Mouse (Mus musculus): Measurements from ENCODE around the gene Cdkn1b. TPM values are rescaled to one million over a fixed set of nuclear protein-coding genes. Genes with fewer than 3 reads are reported as not detected.

Gene Cdkn1b
- polyA plus RNA-seq, 1 experiment from 2014 or later = 28.0 TPM

DNA sequence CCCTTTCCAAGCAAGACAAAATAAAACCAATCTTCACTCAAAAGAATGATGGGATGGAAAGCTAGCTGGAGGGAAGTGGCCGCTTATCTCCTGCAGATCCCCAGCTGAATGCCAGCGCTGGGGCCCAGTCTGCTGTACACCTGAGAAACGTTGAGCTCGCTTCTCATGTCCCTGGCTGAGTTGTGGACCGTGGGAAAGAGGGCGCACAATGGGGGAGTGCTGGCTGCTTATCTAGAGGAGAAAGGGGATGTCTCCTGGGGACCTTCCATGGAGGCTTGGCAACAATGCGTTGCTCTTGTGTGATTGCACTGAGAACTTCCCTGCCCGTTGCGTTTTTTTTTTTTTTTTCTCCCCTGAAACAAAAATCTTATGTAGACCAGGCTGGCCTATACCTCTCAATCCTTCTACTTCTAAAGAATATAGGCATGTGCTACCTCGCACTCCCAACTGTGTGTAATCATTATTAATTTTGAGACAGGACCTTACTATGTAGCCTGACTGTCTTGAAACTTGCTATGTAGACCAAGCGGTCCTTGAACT is 28.4 kb downstream of the Cdkn1b start:
- H3K4me2 ChIP-seq = no peak overlapping the region
- H3K9ac ChIP-seq (ENCODE audit: low read length) = no peak overlapping the region
- DNase-seq (ENCODE audit: low spot score, missing footprints) (no peak), ATAC-seq (ENCODE audit: low FRiP score) (no peak)
- H3K36me3 ChIP-seq (ENCODE audit: control insufficient read depth, insufficient read depth, low read length) = peaks cover 3% of the 10 kb centered on the region; the same call in 1 of the 2 replicates
- H3K27ac ChIP-seq (ENCODE audit: low read depth, low read length) = no peak overlapping the region
- 81% methylated on average over 11 of the region's 11 CpGs for whole genome bisulfite sequencing
- H3K9me3 ChIP-seq (ENCODE audit: control insufficient read depth, low read length) = no peaks in the 10 kb centered on the region
- no peaks in the 10 kb centered on the region for H3K4me1 ChIP-seq (ENCODE audit: control insufficient read depth, insufficient read depth, low read length)
- H3K27me3 ChIP-seq (ENCODE audit: control insufficient read depth, insufficient read depth, low read length) = no peaks in the 10 kb centered on the region
- H3K4me3 ChIP-seq (ENCODE audit: low read depth, low read length) = no peak overlapping the region

DNA sequence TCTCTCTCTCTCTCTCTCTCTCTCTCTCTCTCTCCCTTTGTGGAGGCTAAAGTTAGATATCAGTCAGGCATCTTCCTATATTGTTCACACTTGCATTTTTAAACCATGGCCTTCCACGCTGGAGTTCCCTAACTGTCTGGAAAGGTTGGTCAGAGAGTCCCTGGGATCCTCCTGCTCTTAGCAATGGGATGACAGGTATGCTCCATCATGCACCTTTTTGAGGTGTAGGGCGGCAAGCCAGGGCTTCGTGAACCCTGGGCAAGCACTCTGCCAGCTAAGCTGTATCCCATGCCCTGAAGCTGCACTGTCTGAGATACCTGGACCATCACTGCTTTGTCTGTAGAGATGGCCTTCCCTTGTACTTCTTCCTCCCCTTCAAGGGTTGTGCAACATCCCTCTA is 29.0 kb downstream of the Cdkn1b start:
- no peak overlapping the region for H3K27ac ChIP-seq (ENCODE audit: low read depth, low read length)
- H3K27me3 ChIP-seq (ENCODE audit: control insufficient read depth, insufficient read depth, low read length) = no peaks in the 10 kb centered on the region
- DNase-seq (ENCODE audit: low spot score, missing footprints) (no peak), ATAC-seq (ENCODE audit: low FRiP score) (no peak)
- H3K9ac ChIP-seq (ENCODE audit: low read length) = no peak overlapping the region
- H3K4me2 ChIP-seq = no peak overlapping the region
- 88% methylated on average over 3 of the region's 3 CpGs for WGBS
- no peaks in the 10 kb centered on the region for H3K9me3 ChIP-seq (ENCODE audit: control insufficient read depth, low read length)
- H3K4me3 ChIP-seq (ENCODE audit: low read depth, low read length) = no peak overlapping the region
- H3K36me3 ChIP-seq (ENCODE audit: control insufficient read depth, insufficient read depth, low read length) = peaks cover 3% of the 10 kb centered on the region; the same call in 1 of the 2 replicates
- H3K4me1 ChIP-seq (ENCODE audit: control insufficient read depth, insufficient read depth, low read length) = no peaks in the 10 kb centered on the region

DNA sequence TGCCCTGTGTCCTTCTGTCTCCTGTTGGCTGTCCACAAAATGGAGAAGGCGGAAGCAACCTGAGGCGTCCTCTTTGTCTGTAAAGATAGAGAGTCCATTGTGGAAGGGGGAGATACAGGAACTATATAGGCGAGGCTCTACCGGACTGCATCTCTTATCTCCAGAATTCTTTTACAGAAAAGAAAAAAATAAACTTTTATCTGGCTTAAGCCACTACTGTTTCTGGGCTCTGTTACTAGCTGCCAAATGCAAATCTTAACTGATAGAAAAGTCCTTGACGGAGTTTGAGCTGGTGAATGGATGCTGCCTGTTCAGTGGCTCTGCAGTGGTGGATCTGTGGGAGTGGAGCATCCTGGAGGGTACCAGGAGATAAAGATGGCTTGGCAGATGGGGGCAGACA is 31.2 kb downstream of the Cdkn1b start:
- DNase-seq (ENCODE audit: low spot score, missing footprints) (no peak), ATAC-seq (ENCODE audit: low FRiP score) (no peak)
- no peaks in the 10 kb centered on the region for H3K27me3 ChIP-seq (ENCODE audit: control insufficient read depth, insufficient read depth, low read length)
- no peak overlapping the region for H3K27ac ChIP-seq (ENCODE audit: low read depth, low read length)
- no peaks in the 10 kb centered on the region for H3K4me1 ChIP-seq (ENCODE audit: control insufficient read depth, insufficient read depth, low read length)
- peaks cover 3% of the 10 kb centered on the region; the same call in 1 of the 2 replicates for H3K36me3 ChIP-seq (ENCODE audit: control insufficient read depth, insufficient read depth, low read length)
- WGBS = 87% methylated on average over 5 of the region's 5 CpGs
- H3K4me2 ChIP-seq = no peak overlapping the region
- H3K9me3 ChIP-seq (ENCODE audit: control insufficient read depth, low read length) = no peaks in the 10 kb centered on the region
- H3K4me3 ChIP-seq (ENCODE audit: low read depth, low read length) = no peak overlapping the region
- H3K9ac ChIP-seq (ENCODE audit: low read length) = no peak overlapping the region

DNA sequence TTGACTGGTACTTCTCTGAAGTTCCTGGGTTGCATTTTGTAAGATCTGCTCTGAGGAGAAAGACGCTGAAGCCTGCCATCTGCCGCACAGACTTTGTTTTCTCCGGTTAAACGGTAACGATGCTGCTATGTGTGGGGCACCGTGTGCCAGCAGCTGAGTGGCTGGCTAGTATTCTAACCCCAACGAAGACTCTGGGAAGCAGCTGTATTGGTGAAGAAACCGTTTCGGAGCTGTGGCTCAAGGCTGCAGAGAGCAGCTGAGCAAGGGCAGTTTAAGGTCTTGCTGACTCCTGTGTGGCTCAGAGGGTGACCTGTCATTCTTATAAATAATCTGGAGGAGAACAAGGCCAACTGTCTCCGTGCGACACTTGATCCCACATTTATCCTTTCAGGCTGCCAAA is 33.8 kb downstream of the Cdkn1b start:
- DNase-seq (ENCODE audit: low spot score, missing footprints) (no peak), ATAC-seq (ENCODE audit: low FRiP score) (no peak)
- H3K9ac ChIP-seq (ENCODE audit: low read length) = no peak overlapping the region
- no peaks in the 10 kb centered on the region for H3K27me3 ChIP-seq (ENCODE audit: control insufficient read depth, insufficient read depth, low read length)
- H3K4me1 ChIP-seq (ENCODE audit: control insufficient read depth, insufficient read depth, low read length) = no peaks in the 10 kb centered on the region
- H3K4me2 ChIP-seq = no peak overlapping the region
- H3K36me3 ChIP-seq (ENCODE audit: control insufficient read depth, insufficient read depth, low read length) = peaks cover 5% of the 10 kb centered on the region; the same call in 1 of the 2 replicates
- H3K9me3 ChIP-seq (ENCODE audit: control insufficient read depth, low read length) = no peaks in the 10 kb centered on the region
- H3K4me3 ChIP-seq (ENCODE audit: low read depth, low read length) = no peak overlapping the region
- H3K27ac ChIP-seq (ENCODE audit: low read depth, low read length) = no peak overlapping the region
- WGBS = 85% methylated on average over 11 of the region's 11 CpGs

DNA sequence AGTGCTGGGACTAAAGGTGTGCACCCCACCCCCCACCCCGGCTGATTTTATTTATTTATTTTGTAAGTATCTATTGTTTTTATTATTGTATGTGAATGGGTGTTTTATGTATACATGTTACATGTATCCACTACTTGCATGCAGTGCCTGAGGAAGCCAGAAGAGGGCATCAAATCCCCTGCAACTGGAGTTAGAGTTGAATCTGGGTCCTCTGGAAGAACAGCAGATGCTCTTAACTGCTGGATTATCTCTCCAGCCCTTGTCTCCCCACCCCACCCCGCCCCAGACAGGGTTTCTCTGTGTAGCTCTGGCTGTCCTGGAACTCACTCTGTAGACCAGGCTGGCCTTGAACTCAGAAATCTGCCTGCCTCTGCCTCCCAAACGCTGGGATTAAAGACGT is 36.2 kb downstream of the Cdkn1b start:
- Histone ChIP-seq H3K4me3 (ENCODE audit: low read depth, low read length) (no peak overlapping the region), H3K9me3 (ENCODE audit: control insufficient read depth, low read length) (no peaks in the 10 kb centered on the region), H3K27ac (ENCODE audit: low read depth, low read length) (no peak overlapping the region), H3K27me3 (ENCODE audit: control insufficient read depth, insufficient read depth, low read length) (no peaks in the 10 kb centered on the region), H3K9ac (ENCODE audit: low read length) (no peak overlapping the region), H3K4me2 (no peak overlapping the region), H3K36me3 (ENCODE audit: control insufficient read depth, insufficient read depth, low read length) (peaks cover 4% of the 10 kb centered on the region; the same call in 1 of the 2 replicates), H3K4me1 (ENCODE audit: control insufficient read depth, insufficient read depth, low read length) (peaks cover 8% of the 10 kb centered on the region)
- ATAC-seq (ENCODE audit: low FRiP score) = no peak
- WGBS = 72% methylated on average over 4 of the region's 4 CpGs
- no peak for DNase-seq (ENCODE audit: low spot score, missing footprints)

DNA sequence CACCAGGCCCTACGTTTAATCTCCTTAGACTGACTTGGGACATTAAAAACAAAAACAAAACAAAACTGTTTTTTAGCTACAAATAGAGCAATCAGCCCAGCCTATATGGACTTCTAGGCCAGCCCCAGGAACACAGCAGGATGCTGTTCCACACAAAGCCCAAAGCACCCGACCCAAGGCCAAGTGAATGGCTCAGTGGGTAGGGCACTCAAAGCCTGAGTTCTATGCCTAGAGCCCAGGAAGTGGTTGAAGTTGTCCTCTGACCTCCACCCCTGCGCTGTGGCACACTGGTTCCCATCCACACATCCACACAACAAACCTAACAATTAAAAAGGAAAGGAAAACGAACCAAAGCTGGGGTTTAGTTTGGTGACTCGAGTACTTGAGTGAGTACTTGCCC is 41.1 kb downstream of the Cdkn1b start:
- 50% methylated on average over 5 of the region's 5 CpGs for WGBS
- ATAC-seq (ENCODE audit: low FRiP score) = no peak

DNA sequence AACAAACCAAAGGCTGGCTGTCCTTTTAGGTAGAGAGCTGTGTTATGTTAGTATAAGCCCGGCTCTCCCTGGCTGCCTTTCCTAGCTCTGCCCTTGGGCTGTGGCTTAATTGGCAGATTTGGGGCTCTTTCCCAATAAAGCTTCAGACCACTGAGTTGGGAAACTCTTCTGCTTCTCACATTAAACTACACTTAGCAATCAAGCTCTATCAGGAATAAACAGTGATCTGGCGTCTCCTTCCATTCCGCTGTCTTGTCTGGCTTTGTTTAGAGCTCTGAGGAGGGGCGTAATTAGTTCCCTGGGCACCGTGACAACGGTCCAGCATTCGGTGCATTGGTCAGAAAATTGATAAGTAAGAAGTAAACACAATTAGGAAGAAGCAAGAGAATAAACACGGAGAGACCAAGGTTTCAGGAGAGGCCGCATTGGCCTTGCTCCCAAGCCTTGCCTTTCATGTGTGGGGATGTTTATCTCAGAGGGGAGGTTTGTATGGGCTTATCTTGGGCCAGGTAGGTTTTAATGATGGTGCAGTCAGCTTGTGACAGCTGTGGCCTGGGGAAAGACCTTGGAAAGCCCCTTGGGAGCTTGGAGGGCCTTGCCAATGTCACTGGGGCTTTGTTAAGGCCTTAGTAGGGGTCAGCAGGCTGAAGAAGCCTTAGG is 41.8 kb downstream of the Cdkn1b start:
- 52% methylated on average over 9 of the region's 9 CpGs for WGBS
- Histone ChIP-seq H3K4me2 (no peak overlapping the region), H3K36me3 (ENCODE audit: control insufficient read depth, insufficient read depth, low read length) (peaks cover 2% of the 10 kb centered on the region; the same call in 1 of the 2 replicates), H3K9me3 (ENCODE audit: control insufficient read depth, low read length) (no peaks in the 10 kb centered on the region), H3K9ac (ENCODE audit: low read length) (no peak overlapping the region), H3K4me1 (ENCODE audit: control insufficient read depth, insufficient read depth, low read length) (peaks cover 16% of the 10 kb centered on the region), H3K27ac (ENCODE audit: low read depth, low read length) (no peak overlapping the region), H3K27me3 (ENCODE audit: control insufficient read depth, insufficient read depth, low read length) (no peaks in the 10 kb centered on the region), H3K4me3 (ENCODE audit: low read depth, low read length) (no peak overlapping the region)
- no peak for DNase-seq (ENCODE audit: low spot score, missing footprints)
- ATAC-seq (ENCODE audit: low FRiP score) = no peak; the same call in 1 of the 2 replicates

More for the DNA sequence above, 41.1 kb downstream of the Cdkn1b start:
- Histone ChIP-seq H3K4me1 (ENCODE audit: control insufficient read depth, insufficient read depth, low read length) (peaks cover 16% of the 10 kb centered on the region), H3K36me3 (ENCODE audit: control insufficient read depth, insufficient read depth, low read length) (peaks cover 2% of the 10 kb centered on the region; the same call in 1 of the 2 replicates), H3K4me3 (ENCODE audit: low read depth, low read length) (no peak overlapping the region), H3K27ac (ENCODE audit: low read depth, low read length) (no peak overlapping the region), H3K4me2 (no peak overlapping the region), H3K9me3 (ENCODE audit: control insufficient read depth, low read length) (no peaks in the 10 kb centered on the region), H3K27me3 (ENCODE audit: control insufficient read depth, insufficient read depth, low read length) (no peaks in the 10 kb centered on the region), H3K9ac (ENCODE audit: low read length) (no peak overlapping the region)
- DNase-seq (ENCODE audit: low spot score, missing footprints) = no peak

DNA sequence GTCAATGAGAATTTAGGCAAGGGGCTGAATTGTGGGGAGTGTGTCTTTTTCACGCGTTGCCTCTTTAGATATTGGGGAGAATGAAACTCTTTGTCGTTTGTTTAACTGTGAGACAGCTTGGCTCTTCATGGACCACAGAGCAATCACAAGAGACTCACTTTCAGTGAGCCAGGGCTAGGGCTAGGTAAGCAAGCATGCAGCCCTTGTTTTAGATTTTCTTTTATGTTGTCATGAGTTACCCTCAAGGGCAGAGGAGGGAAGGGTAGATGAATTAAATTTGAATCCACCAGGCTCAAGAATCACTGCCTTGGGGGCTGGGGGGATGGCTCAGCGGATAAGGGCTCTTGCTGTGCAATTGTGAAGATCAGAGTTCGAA is 42.3 kb downstream of the Cdkn1b start:
- DNase-seq (ENCODE audit: low spot score, missing footprints) = no peak

DNA sequence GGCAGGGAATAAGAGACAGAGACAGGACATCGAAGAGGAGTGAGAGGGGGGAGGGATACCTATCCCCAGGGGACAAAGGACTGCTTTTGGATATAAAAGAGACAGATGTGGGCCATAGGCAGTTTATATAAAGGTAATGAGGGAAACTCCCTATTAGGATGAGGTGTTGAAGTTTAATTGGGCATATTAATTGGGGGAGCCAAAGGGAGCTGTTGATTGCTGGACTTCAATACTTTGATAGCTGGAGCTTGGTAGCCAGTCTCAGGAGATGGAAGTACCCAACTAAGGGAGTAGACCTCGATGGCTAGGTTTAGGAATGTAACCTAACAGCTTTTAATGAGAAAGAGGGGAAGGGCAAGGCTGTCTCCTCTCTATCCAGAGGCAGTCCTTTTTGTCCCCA is 43.7 kb downstream of the Cdkn1b start:
- ATAC-seq (ENCODE audit: low FRiP score) = no peak

More for the DNA sequence above, 42.3 kb downstream of the Cdkn1b start:
- Histone ChIP-seq H3K27ac (ENCODE audit: low read depth, low read length) (no peak overlapping the region), H3K9ac (ENCODE audit: low read length) (no peak overlapping the region), H3K4me2 (no peak overlapping the region), H3K4me3 (ENCODE audit: low read depth, low read length) (no peak overlapping the region), H3K9me3 (ENCODE audit: control insufficient read depth, low read length) (no peaks in the 10 kb centered on the region), H3K4me1 (ENCODE audit: control insufficient read depth, insufficient read depth, low read length) (peaks cover 16% of the 10 kb centered on the region), H3K36me3 (ENCODE audit: control insufficient read depth, insufficient read depth, low read length) (peaks cover 2% of the 10 kb centered on the region; the same call in 1 of the 2 replicates), H3K27me3 (ENCODE audit: control insufficient read depth, insufficient read depth, low read length) (no peaks in the 10 kb centered on the region)
- 42% methylated on average over 5 of the region's 5 CpGs for WGBS
- ATAC-seq (ENCODE audit: low FRiP score) = no peak

More for the DNA sequence above, 43.7 kb downstream of the Cdkn1b start:
- 74% methylated on average over 2 of the region's 2 CpGs for WGBS
- no peak for DNase-seq (ENCODE audit: low spot score, missing footprints)
- Histone ChIP-seq H3K4me1 (ENCODE audit: control insufficient read depth, insufficient read depth, low read length) (peaks cover 16% of the 10 kb centered on the region), H3K36me3 (ENCODE audit: control insufficient read depth, insufficient read depth, low read length) (no peaks in the 10 kb centered on the region), H3K4me3 (ENCODE audit: low read depth, low read length) (no peak overlapping the region), H3K27ac (ENCODE audit: low read depth, low read length) (no peak overlapping the region), H3K27me3 (ENCODE audit: control insufficient read depth, insufficient read depth, low read length) (no peaks in the 10 kb centered on the region), H3K4me2 (no peak overlapping the region), H3K9ac (ENCODE audit: low read length) (no peak overlapping the region), H3K9me3 (ENCODE audit: control insufficient read depth, low read length) (no peaks in the 10 kb centered on the region)
